Mouse (Mus musculus) erythroblast, embryonic 14.5 days (primary cell): ENCODE results near the gene Narfl.

Experiments used
- GATA1 ChIP-seq: IDR thresholded peaks from 2 replicates; pipeline ENCODE4 v1.6.1; 2012; ENCODE audit warnings: low read length, inconsistent platforms, mixed read lengths
- TAL1 ChIP-seq: IDR thresholded peaks from 3 replicates; pipeline ENCODE4 v1.6.1; 2012; ENCODE audit warnings: low read length, inconsistent platforms, mixed read lengths

- TF ChIP-seq GATA1, result no peak
- TF ChIP-seq TAL1, result no peak
Observed at GRCm38 (mm10) chr17:25757691-25758090, 15.9 kb upstream of the Narfl start.
